Mouse (Mus musculus): Measurements from ENCODE around the gene Tmem45a2. TPM values are rescaled to one million over a fixed set of nuclear protein-coding genes. Genes with fewer than 3 reads are reported as not detected.
"Not testable (repeated sequence)": the region's sequence is repeated elsewhere in the genome, so short reads cannot be mapped to it uniquely, and the experiment has no call there.

Tmem45a2 gene
- total and polyA plus RNA-seq, 3 experiments, result not detected

GRCm38 (mm10) chr16:57056995-57057394, 14.2 kb downstream of the Tmem45a2 start:
- TF ChIP-seq EP300 (IDR thresholded peaks at IDR 0.05; ENCODE audit: insufficient read depth, low read depth, low read length) (no peak), CTCF (IDR thresholded peaks at IDR 0.05) (no peak), POLR2A (IDR thresholded peaks at IDR 0.05; ENCODE audit: insufficient read depth, low read depth, low read length) (no peak)
- H3K4me1 ChIP-seq (ENCODE audit: control insufficient read depth, insufficient read depth, low read length), result no peaks in the 10 kb centered on the region
- no peak for DNase-seq
- WGBS, result 84% methylated on average over 4 of the region's 4 CpGs
- no peaks in the 10 kb centered on the region for H3K79me2 ChIP-seq (replicated peaks; ENCODE audit: control insufficient read depth, insufficient read depth, low read length)
- H3K9ac ChIP-seq (ENCODE audit: low read depth, low read length), result no peak overlapping the region
- H3K27ac ChIP-seq, result no peak overlapping the region
- intact Hi-C loops (cut with DNase I), result no loop called here
- H3K4me3 ChIP-seq, result no peak overlapping the region
- H3K36me3 ChIP-seq (ENCODE audit: control insufficient read depth, insufficient read depth, low read length), result no peaks in the 10 kb centered on the region
- no peaks in the 10 kb centered on the region for H3K27me3 ChIP-seq (ENCODE audit: control insufficient read depth, insufficient read depth, low read length)

GRCm38 (mm10) chr16:57049974-57050373, 21.2 kb downstream of the Tmem45a2 start:
- Histone ChIP-seq H3K4me1 (ENCODE audit: control insufficient read depth, insufficient read depth, low read length) (no peaks in the 10 kb centered on the region), H3K27me3 (ENCODE audit: control insufficient read depth, insufficient read depth, low read length) (no peaks in the 10 kb centered on the region), H3K9ac (ENCODE audit: low read depth, low read length) (no peak overlapping the region), H3K36me3 (ENCODE audit: control insufficient read depth, insufficient read depth, low read length) (no peaks in the 10 kb centered on the region), H3K4me3 (no peak overlapping the region), H3K27ac (no peak overlapping the region), H3K79me2 (replicated peaks; ENCODE audit: control insufficient read depth, insufficient read depth, low read length) (no peaks in the 10 kb centered on the region)
- DNase-seq, result no peak
- intact Hi-C loops (cut with DNase I), result no loop called here
- WGBS, result 87% methylated on average over 3 of the region's 3 CpGs
- no peak for TF ChIP-seq CTCF (IDR thresholded peaks at IDR 0.05)
- TF ChIP-seq EP300 (IDR thresholded peaks at IDR 0.05; ENCODE audit: insufficient read depth, low read depth, low read length), result no peak

DNA sequence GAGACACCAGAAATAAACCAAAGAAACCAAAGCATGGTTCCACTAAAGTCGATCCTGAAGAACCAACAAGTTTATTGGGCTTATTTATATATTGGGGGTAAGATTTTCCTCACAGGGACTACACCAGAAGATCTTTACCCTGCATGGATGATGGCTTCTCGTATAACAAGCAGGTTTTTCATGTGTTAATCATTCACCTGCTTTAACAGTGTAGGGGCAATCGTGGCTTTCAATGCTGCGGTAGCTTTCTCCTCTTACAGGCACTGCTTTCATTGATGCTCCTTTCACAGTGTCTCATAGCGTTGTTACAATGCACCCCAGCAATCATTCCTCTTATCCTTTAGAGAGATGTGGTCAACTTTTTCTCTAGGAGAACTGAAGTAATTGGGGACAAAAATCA, 32.6 kb downstream of the Tmem45a2 start:
- H3K79me2 ChIP-seq (replicated peaks; ENCODE audit: control insufficient read depth, insufficient read depth, low read length), result no peaks in the 10 kb centered on the region
- H3K4me3 ChIP-seq, result no peak overlapping the region
- 63% methylated on average over 5 of the region's 5 CpGs for WGBS
- intact Hi-C loops (cut with DNase I), result no loop called here
- H3K27me3 ChIP-seq (ENCODE audit: control insufficient read depth, insufficient read depth, low read length), result no peaks in the 10 kb centered on the region
- no peaks in the 10 kb centered on the region for H3K36me3 ChIP-seq (ENCODE audit: control insufficient read depth, insufficient read depth, low read length)
- no peak overlapping the region for H3K9ac ChIP-seq (ENCODE audit: low read depth, low read length)
- DNase-seq, result no peak
- H3K4me1 ChIP-seq (ENCODE audit: control insufficient read depth, insufficient read depth, low read length), result no peaks in the 10 kb centered on the region
- TF ChIP-seq POLR2A (IDR thresholded peaks at IDR 0.05; ENCODE audit: insufficient read depth, low read depth, low read length) (no peak), CTCF (IDR thresholded peaks at IDR 0.05) (no peak), EP300 (IDR thresholded peaks at IDR 0.05; ENCODE audit: insufficient read depth, low read depth, low read length) (no peak)
- no peak overlapping the region for H3K27ac ChIP-seq

DNA sequence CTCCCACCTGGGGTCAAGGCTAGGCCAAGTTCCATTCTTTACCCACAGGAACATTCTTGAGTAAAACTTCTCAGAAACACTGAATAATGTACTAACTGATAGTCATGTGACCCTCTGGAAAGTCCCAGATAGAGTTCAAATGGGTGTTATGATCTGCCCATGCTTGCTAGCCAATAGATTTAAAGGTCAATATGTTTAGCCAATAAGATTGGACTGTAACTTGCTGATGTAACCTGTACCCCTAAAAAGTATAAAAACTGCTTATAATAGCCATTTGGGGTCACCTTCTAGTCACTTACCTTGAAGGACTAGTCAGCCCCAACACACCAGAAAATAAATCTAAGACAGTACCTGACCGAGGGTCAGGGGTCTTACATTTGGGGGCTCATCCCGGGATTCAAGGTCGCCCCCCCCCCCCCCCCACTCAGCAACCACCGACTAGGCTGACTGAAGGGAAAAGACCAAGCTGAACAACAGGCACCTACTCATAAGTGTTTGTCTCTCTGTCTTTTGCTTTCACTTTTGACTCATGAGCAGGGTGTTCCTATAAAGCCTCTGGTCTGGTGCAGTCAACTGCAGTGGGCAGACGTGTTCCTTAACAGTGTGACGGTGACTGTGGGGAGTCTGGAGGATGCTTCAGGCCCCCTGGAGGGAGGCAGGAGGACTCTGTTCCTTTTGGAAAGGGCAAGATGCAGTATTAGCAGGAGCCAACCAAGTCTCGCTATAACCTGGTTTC, 40.9 kb downstream of the Tmem45a2 start:
- Histone ChIP-seq H3K27ac (no peak overlapping the region), H3K36me3 (ENCODE audit: control insufficient read depth, insufficient read depth, low read length) (no peaks in the 10 kb centered on the region), H3K27me3 (ENCODE audit: control insufficient read depth, insufficient read depth, low read length) (no peaks in the 10 kb centered on the region), H3K4me1 (ENCODE audit: control insufficient read depth, insufficient read depth, low read length) (no peaks in the 10 kb centered on the region), H3K79me2 (replicated peaks; ENCODE audit: control insufficient read depth, insufficient read depth, low read length) (no peaks in the 10 kb centered on the region), H3K9ac (ENCODE audit: low read depth, low read length) (no peak overlapping the region), H3K4me3 (no peak overlapping the region)
- intact Hi-C loops (cut with DNase I), result no loop called here
- TF ChIP-seq EP300 (IDR thresholded peaks at IDR 0.05; ENCODE audit: insufficient read depth, low read depth, low read length) (no peak), CTCF (IDR thresholded peaks at IDR 0.05) (no peak), POLR2A (IDR thresholded peaks at IDR 0.05; ENCODE audit: insufficient read depth, low read depth, low read length) (no peak)
- WGBS, result 64% methylated on average over 7 of the region's 7 CpGs
- DNase-seq, result no peak

DNA sequence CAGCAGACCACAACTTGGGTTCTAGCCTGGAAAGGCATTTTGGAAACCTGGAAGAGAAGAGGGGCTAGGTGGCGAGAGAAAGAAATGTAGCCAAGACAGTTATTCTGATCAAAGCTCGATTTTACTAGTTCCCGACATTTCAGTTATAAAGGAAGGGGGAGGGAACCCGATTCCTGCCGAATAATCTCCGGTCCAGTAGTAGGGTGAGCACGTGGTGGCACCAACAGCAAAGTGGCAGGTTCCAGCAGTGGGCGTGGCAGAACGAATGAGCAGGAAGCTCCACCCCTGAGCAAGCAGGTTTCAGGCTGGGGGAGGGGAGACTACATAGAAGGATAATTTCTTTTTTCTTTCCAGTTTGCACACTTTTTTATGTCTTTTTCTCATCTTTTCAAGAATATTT, 72.9 kb downstream of the Tmem45a2 start:
- 84% methylated on average over 9 of the region's 9 CpGs for WGBS
- H3K27ac ChIP-seq, result not testable (repeated sequence)

More for the DNA sequence above, 72.9 kb downstream of the Tmem45a2 start:
- H3K4me1 ChIP-seq (ENCODE audit: control insufficient read depth, insufficient read depth, low read length); H3K4me3 ChIP-seq; H3K36me3 ChIP-seq (ENCODE audit: control insufficient read depth, insufficient read depth, low read length); H3K9ac ChIP-seq (ENCODE audit: low read depth, low read length); DNase-seq; H3K79me2 ChIP-seq (replicated peaks; ENCODE audit: control insufficient read depth, insufficient read depth, low read length); intact Hi-C loops (cut with DNase I); H3K27me3 ChIP-seq (ENCODE audit: control insufficient read depth, insufficient read depth, low read length): not testable (repeated sequence)

Other genes with a start within 250 kb of the Tmem45a2 start
- gene Tmem45a, start 185.2 kb downstream of the Tmem45a2 start, total RNA-seq (2021), result 1 to 10 TPM; 2.7 to 4.4 TPM
- gene Tmem45a, start 185.2 kb downstream of the Tmem45a2 start, polyA plus RNA-seq (2012; rRNA removed), result 1.7 and 4.0 TPM in 2 replicates
- not detected for gene Lnp1, start 143.3 kb downstream of the Tmem45a2 start, total RNA-seq (2021)
- not detected in 2 replicates for gene Lnp1, start 143.3 kb downstream of the Tmem45a2 start, polyA plus RNA-seq (2012; rRNA removed)
- 10 to 100 TPM; 41.8 to 44.1 TPM for gene Tomm70a, start 50.3 kb upstream of the Tmem45a2 start, total RNA-seq (2021)
- gene Tomm70a, start 50.3 kb upstream of the Tmem45a2 start, polyA plus RNA-seq (2012; rRNA removed), result 10.6 and 21.7 TPM in 2 replicates
- 10 to 100 TPM; 27.4 to 35.4 TPM for gene Nit2, start 96.0 kb upstream of the Tmem45a2 start, total RNA-seq (2021)
- gene Nit2, start 96.0 kb upstream of the Tmem45a2 start, polyA plus RNA-seq (2012; rRNA removed), result 19.3 and 27.5 TPM in 2 replicates
- 10 to 100 TPM; 25.3 to 26.1 TPM for gene Tbc1d23, start 160.1 kb upstream of the Tmem45a2 start, total RNA-seq (2021)
- gene Tbc1d23, start 160.1 kb upstream of the Tmem45a2 start, polyA plus RNA-seq (2012; rRNA removed), result 7.7 and 21.2 TPM in 2 replicates
- gene Tmem30c, start 221.5 kb upstream of the Tmem45a2 start, total RNA-seq (2021), result not detected
- gene Tmem30c, start 221.5 kb upstream of the Tmem45a2 start, polyA plus RNA-seq (2012; rRNA removed), result not detected in 2 replicates